ENCODE assay signal across 16 mouse cellular contexts in genomic region chr9:75769042-75769441, GRCm38 (mm10). TPM values are rescaled to one million over a fixed set of nuclear protein-coding genes. Genes with fewer than 3 reads are reported as not detected.
"Had no signal": no experiment of that assay in that cellular context is flagged by ENCODE, and none has a peak within 500 bp of the region (broad histone marks: within the 10 kb centered on the region; RNA-seq: fewer than 3 reads in every experiment).

No protein-coding gene starts in this region.

- H3K4me2 ChIP-seq: limb, embryonic 15.5 days; neural tube, embryonic 13.5 days had no signal

- DNase-seq: kidney, adult 8-10 months; kidney, postnatal 36 days; layer of hippocampus, adult 9-11 months; layer of hippocampus, postnatal 36 days; lung, adult 2 months; lung, postnatal 36 days; midbrain, embryonic 14.5 days; retina, postnatal 1 day; right cerebral cortex, postnatal 4 days; spleen, adult 18-20 months; thymus, adult 18-20 months; thymus, postnatal 14 days had no signal

- H3K27ac ChIP-seq: limb, embryonic 15.5 days; neural tube, embryonic 13.5 days had no signal

- H3K9ac ChIP-seq: limb, embryonic 15.5 days; neural tube, embryonic 13.5 days had no signal

- H3K27me3 ChIP-seq: limb, embryonic 15.5 days; neural tube, embryonic 13.5 days had no signal

- H3K4me1 ChIP-seq: limb, embryonic 15.5 days; neural tube, embryonic 13.5 days had no signal

- ATAC-seq: lung, postnatal 0 days had no signal

- H3K4me3 ChIP-seq: limb, embryonic 15.5 days; neural tube, embryonic 13.5 days had no signal

- H3K36me3 ChIP-seq: limb, embryonic 15.5 days; neural tube, embryonic 13.5 days had no signal

- H3K9me3 ChIP-seq: limb, embryonic 15.5 days; neural tube, embryonic 13.5 days had no signal

RNA-seq across cellular contexts. Expression of gene Bmp5, which starts 6.1 kb away (rescaled TPM):
- total RNA-seq: megakaryocyte progenitor cell, adult 5-6 weeks had no signal
